Mouse (Mus musculus): Measurements from ENCODE around the gene Pced1a. TPM values are rescaled to one million over a fixed set of nuclear protein-coding genes. Genes with fewer than 3 reads are reported as not detected.

Gene Pced1a
- polyA plus RNA-seq, 2 experiments = 2.1 to 5.6 TPM

GRCm38 (mm10) chr2:130452266-130452665 lies 27.8 kb upstream of the Pced1a start:
- H3K27me3 ChIP-seq (ENCODE audit: control insufficient read depth, insufficient read depth, low read length) = peaks cover 6% of the 10 kb centered on the region
- 61% methylated on average over 2 of the region's 2 CpGs for WGBS (ENCODE audit: insufficient replicate concordance)
- TF ChIP-seq EP300 (IDR thresholded peaks at IDR 0.05; ENCODE audit: low read depth) (no peak), CTCF (IDR thresholded peaks at IDR 0.05; ENCODE audit: low read depth) (no peak)
- no peak for DNase-seq (ENCODE audit: low read depth in 3 of 3, low spot score in 3 of 3)
- H3K4me2 ChIP-seq (ENCODE audit: low read depth) = no peak overlapping the region; the same call in 1 of the 2 replicates
- no peak overlapping the region for H3K4me3 ChIP-seq (ENCODE audit: insufficient read depth in 1 of 2, low read depth in 2 of 2, low read length in 2 of 2)
- no peak for ATAC-seq (ENCODE audit: insufficient read depth)
- no peak overlapping the region for H3K9ac ChIP-seq (replicated peaks)
- no peaks in the 10 kb centered on the region for H3K9me3 ChIP-seq (ENCODE audit: control insufficient read depth, low read length)
- peaks cover 16 to 30% of the 10 kb centered on the region in 2 experiments for H3K4me1 ChIP-seq (replicated peaks; ENCODE audit: control insufficient read depth in 2 of 2, insufficient read depth in 2 of 2, low read length in 1 of 2)
- H3K36me3 ChIP-seq (replicated peaks; ENCODE audit: control insufficient read depth, insufficient read depth, low read depth) = no peaks in the 10 kb centered on the region
- H3K27ac ChIP-seq = no peak overlapping the region

GRCm38 (mm10) chr2:130451727-130452090 lies 27.2 kb upstream of the Pced1a start:
- ATAC-seq (ENCODE audit: insufficient read depth) (no peak), DNase-seq (ENCODE audit: low read depth in 3 of 3, low spot score in 3 of 3) (no peak)
- Histone ChIP-seq H3K4me3 (ENCODE audit: insufficient read depth in 1 of 2, low read depth in 2 of 2, low read length in 2 of 2) (peak overlapping the region in 1 of 2 experiments; percentile 83; a peak in 2 of 4 replicates), H3K36me3 (replicated peaks; ENCODE audit: control insufficient read depth, insufficient read depth, low read depth) (no peaks in the 10 kb centered on the region), H3K9ac (replicated peaks) (peak overlapping the region; percentile 90), H3K27me3 (ENCODE audit: control insufficient read depth, insufficient read depth, low read length) (peaks cover 6% of the 10 kb centered on the region), H3K9me3 (ENCODE audit: control insufficient read depth, low read length) (no peaks in the 10 kb centered on the region), H3K27ac (no peak overlapping the region), H3K4me2 (ENCODE audit: low read depth) (peak overlapping the region; percentile 74), H3K4me1 (replicated peaks; ENCODE audit: control insufficient read depth in 2 of 2, insufficient read depth in 2 of 2, low read length in 1 of 2) (peaks cover 16 to 30% of the 10 kb centered on the region in 2 experiments)
- 47% methylated on average over 3 of the region's 3 CpGs for WGBS (ENCODE audit: insufficient replicate concordance)
- no peak for TF ChIP-seq CTCF (IDR thresholded peaks at IDR 0.05; ENCODE audit: low read depth)
- TF ChIP-seq EP300 (IDR thresholded peaks at IDR 0.05; ENCODE audit: low read depth) = no peak

- Histone ChIP-seq H3K36me3 (replicated peaks; ENCODE audit: control insufficient read depth, insufficient read depth, low read depth) (no peaks in the 10 kb centered on the region), H3K9ac (replicated peaks) (peak overlapping the region; percentile 90), H3K4me2 (ENCODE audit: low read depth) (peak overlapping the region; percentile 74), H3K4me1 (replicated peaks; ENCODE audit: control insufficient read depth in 2 of 2, insufficient read depth in 2 of 2, low read length in 1 of 2) (peaks cover 16 to 30% of the 10 kb centered on the region in 2 experiments), H3K27me3 (ENCODE audit: control insufficient read depth, insufficient read depth, low read length) (peaks cover 6% of the 10 kb centered on the region), H3K4me3 (ENCODE audit: insufficient read depth in 1 of 2, low read depth in 2 of 2, low read length in 2 of 2) (peak overlapping the region; percentile 70 to 83), H3K9me3 (ENCODE audit: control insufficient read depth, low read length) (no peaks in the 10 kb centered on the region), H3K27ac (no peak overlapping the region)
- ATAC-seq (ENCODE audit: insufficient read depth) (no peak), DNase-seq (ENCODE audit: low read depth in 3 of 3, low spot score in 3 of 3) (no peak)
- no peak for TF ChIP-seq EP300 (IDR thresholded peaks at IDR 0.05; ENCODE audit: low read depth)
- no peak for TF ChIP-seq CTCF (IDR thresholded peaks at IDR 0.05; ENCODE audit: low read depth)
- whole genome bisulfite sequencing (ENCODE audit: insufficient replicate concordance) = 73% methylated on average over 14 of the region's 14 CpGs
Measured at GRCm38 (mm10) chr2:130451086-130451726, 26.7 kb upstream of the Pced1a start.

GRCm38 (mm10) chr2:130450434-130450796 lies 25.9 kb upstream of the Pced1a start:
- Histone ChIP-seq H3K9ac (replicated peaks) (peak overlapping the region; percentile 90), H3K27ac (peak overlapping the region; percentile 59; the same call in 1 of the 2 replicates), H3K4me3 (ENCODE audit: insufficient read depth in 1 of 2, low read depth in 2 of 2, low read length in 2 of 2) (peak overlapping the region; percentile 70 to 83), H3K27me3 (ENCODE audit: control insufficient read depth, insufficient read depth, low read length) (peaks cover 6% of the 10 kb centered on the region), H3K9me3 (ENCODE audit: control insufficient read depth, low read length) (no peaks in the 10 kb centered on the region), H3K36me3 (replicated peaks; ENCODE audit: control insufficient read depth, insufficient read depth, low read depth) (no peaks in the 10 kb centered on the region), H3K4me1 (replicated peaks; ENCODE audit: control insufficient read depth in 2 of 2, insufficient read depth in 2 of 2, low read length in 1 of 2) (peaks cover 16 to 30% of the 10 kb centered on the region in 2 experiments), H3K4me2 (ENCODE audit: low read depth) (peak overlapping the region; percentile 74)
- TF ChIP-seq CTCF (IDR thresholded peaks at IDR 0.05; ENCODE audit: low read depth) (no peak), EP300 (IDR thresholded peaks at IDR 0.05; ENCODE audit: low read depth) (no peak)
- ATAC-seq (ENCODE audit: insufficient read depth) = peak; percentile 94
- 1% methylated on average over 47 of the region's 47 CpGs for WGBS (ENCODE audit: insufficient replicate concordance)
- DNase-seq (ENCODE audit: low read depth in 3 of 3, low spot score in 3 of 3) = peak; percentile 53 to 59 (median 55)

GRCm38 (mm10) chr2:130449794-130450433 lies 25.4 kb upstream of the Pced1a start, which contains the start of gene Ptpra:
TSS of gene Ptpra (plus strand) at chr2:130450278.
- Histone ChIP-seq H3K9ac (replicated peaks) (peak within 1 kb of the TSS; percentile 90), H3K9me3 (ENCODE audit: control insufficient read depth, low read length) (no peaks in the 10 kb centered on the region), H3K4me3 (ENCODE audit: insufficient read depth in 1 of 2, low read depth in 2 of 2, low read length in 2 of 2) (peak within 1 kb of the TSS; percentile 70 to 83), H3K27me3 (ENCODE audit: control insufficient read depth, insufficient read depth, low read length) (peaks cover 6% of the 10 kb centered on the region), H3K27ac (peak within 1 kb of the TSS; percentile 59; the same call in 1 of the 2 replicates), H3K4me1 (replicated peaks; ENCODE audit: control insufficient read depth in 2 of 2, insufficient read depth in 2 of 2, low read length in 1 of 2) (peaks cover 16 to 30% of the 10 kb centered on the region in 2 experiments), H3K36me3 (replicated peaks; ENCODE audit: control insufficient read depth, insufficient read depth, low read depth) (no peaks in the 10 kb centered on the region; the same call in 1 of the 2 replicates), H3K4me2 (ENCODE audit: low read depth) (peak within 1 kb of the TSS; percentile 74)
- TF ChIP-seq CTCF (IDR thresholded peaks at IDR 0.05; ENCODE audit: low read depth) = no peak
- TF ChIP-seq EP300 (IDR thresholded peaks at IDR 0.05; ENCODE audit: low read depth) = no peak
- ATAC-seq (ENCODE audit: insufficient read depth) (peak; percentile 99), DNase-seq (ENCODE audit: low read depth in 3 of 3, low spot score in 3 of 3) (peak; percentile 76 to 79 (median 77))
- 1% methylated on average over 50 of the region's 50 CpGs for WGBS (ENCODE audit: insufficient replicate concordance)
